Mouse (Mus musculus): Measurements from ENCODE around the gene Orai2. TPM values are rescaled to one million over a fixed set of nuclear protein-coding genes. Genes with fewer than 3 reads are reported as not detected.

Gene Orai2
- polyA plus RNA-seq, 1 experiment from 2014 or later, result 14.0 TPM

DNA sequence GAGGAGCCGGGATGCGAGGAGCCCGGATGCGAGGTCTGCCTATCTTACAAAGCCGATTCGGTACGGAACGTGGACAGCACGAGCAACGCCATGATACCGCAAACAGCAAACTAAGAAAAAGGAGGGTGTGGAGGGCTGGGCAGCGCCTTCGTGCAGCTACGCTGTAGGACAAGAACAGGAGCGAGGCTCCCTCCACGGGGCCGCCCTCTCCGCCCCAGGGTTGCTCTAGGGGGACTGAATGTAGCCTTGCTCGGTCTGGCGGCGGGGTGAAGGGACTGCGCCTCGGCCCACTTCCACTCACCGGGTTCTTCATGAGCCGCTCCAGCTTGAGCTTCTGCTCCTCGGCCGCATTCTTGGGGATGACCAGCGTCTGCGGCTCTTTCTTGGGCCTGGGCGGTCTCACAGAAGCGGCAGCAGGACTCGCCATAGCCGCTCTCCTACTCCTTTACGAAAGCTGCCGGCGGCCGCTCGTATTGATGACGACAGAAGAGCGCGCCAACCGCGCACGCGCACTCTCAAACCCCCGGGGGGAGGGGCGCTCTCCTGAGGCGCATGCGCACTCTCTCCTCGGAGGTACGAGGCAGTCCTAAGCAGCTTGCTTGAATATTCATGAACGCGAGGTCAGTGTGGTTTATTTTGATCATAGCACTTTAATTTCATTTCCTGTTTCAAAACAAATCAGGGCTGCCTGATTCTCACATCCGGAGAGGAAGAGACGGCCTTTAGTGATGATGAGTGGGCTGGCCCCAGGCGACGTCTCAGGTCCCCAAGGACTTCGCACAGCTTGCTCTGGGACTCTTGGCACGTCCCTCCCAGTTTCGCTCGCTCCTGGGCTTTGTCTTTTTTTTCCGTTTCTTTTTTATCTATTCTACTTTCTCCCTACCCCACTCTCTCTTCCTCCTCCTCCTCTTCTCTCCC is 28.2 kb upstream of the Orai2 start, which contains the start of gene Prkrip1:
Gene Prkrip1, minus strand, starts transcription at position 490 of the 918 bp plus-strand sequence.
- TF ChIP-seq EP300 (IDR thresholded peaks at IDR 0.05) (no peak), CTCF (IDR thresholded peaks at IDR 0.05) (no peak)
- H3K4me2 ChIP-seq (replicated peaks; ENCODE audit: low read depth, low read length), result peak within 1 kb of the TSS; percentile 82
- ATAC-seq (peak; percentile 92), DNase-seq (ENCODE audit: low spot score) (peak; percentile 97)
- peak within 1 kb of the TSS; percentile 85 for H3K27ac ChIP-seq (ENCODE audit: low read length)
- H3K4me3 ChIP-seq (ENCODE audit: low read depth, low read length), result peak within 1 kb of the TSS; percentile 92
- H3K9me3 ChIP-seq (ENCODE audit: low read length), result 0 out of 2 replicates have a peak, but pooled peaks cover 2% of the 10 kb centered on the region
- peaks cover 17% of the 10 kb centered on the region; the same call in 1 of the 2 replicates for H3K36me3 ChIP-seq (ENCODE audit: insufficient read depth, low read length)
- H3K27me3 ChIP-seq (replicated peaks; ENCODE audit: insufficient read depth, low read length), result no peaks in the 10 kb centered on the region
- no peaks in the 10 kb centered on the region for H3K4me1 ChIP-seq (ENCODE audit: insufficient read depth, low read depth, low read length)
- peak within 1 kb of the TSS; percentile 91 for H3K9ac ChIP-seq (replicated peaks; ENCODE audit: low read depth)
- under 1% methylated on average over 57 of the region's 62 CpGs for WGBS

DNA sequence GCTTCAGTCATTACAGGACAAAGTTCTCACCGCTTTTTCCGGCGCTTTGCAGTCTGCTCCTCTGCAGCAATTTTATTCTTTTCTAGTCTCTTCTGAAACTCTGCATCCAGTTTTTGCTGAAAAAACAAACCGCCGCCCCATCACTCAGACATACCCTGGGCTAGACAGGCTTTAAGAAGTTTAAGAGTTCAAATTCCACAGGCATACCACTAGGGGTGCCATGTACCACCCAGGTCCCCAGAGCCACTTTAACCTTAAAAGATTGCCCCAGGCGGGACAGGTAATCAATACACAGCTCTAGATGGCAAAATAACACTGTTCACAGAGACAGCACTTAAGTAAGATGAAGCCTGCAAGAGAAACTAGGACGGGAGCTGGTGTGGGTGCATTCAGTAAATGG is 21.4 kb upstream of the Orai2 start:
- H3K4me1 ChIP-seq (ENCODE audit: insufficient read depth, low read depth, low read length), result no peaks in the 10 kb centered on the region
- H3K27me3 ChIP-seq (replicated peaks; ENCODE audit: insufficient read depth, low read length), result no peaks in the 10 kb centered on the region
- H3K4me3 ChIP-seq (ENCODE audit: low read depth, low read length), result no peak overlapping the region
- ATAC-seq, result no peak
- H3K27ac ChIP-seq (ENCODE audit: low read length), result no peak overlapping the region
- WGBS, result 84% methylated on average over 7 of the region's 7 CpGs
- no peak for DNase-seq (ENCODE audit: low spot score)
- TF ChIP-seq EP300 (IDR thresholded peaks at IDR 0.05), result no peak
- no peak overlapping the region for H3K9ac ChIP-seq (replicated peaks; ENCODE audit: low read depth)
- H3K4me2 ChIP-seq (replicated peaks; ENCODE audit: low read depth, low read length), result no peak overlapping the region
- H3K9me3 ChIP-seq (ENCODE audit: low read length), result 0 out of 2 replicates have a peak, but pooled peaks cover 2% of the 10 kb centered on the region
- H3K36me3 ChIP-seq (ENCODE audit: insufficient read depth, low read length), result peaks cover 29% of the 10 kb centered on the region

DNA sequence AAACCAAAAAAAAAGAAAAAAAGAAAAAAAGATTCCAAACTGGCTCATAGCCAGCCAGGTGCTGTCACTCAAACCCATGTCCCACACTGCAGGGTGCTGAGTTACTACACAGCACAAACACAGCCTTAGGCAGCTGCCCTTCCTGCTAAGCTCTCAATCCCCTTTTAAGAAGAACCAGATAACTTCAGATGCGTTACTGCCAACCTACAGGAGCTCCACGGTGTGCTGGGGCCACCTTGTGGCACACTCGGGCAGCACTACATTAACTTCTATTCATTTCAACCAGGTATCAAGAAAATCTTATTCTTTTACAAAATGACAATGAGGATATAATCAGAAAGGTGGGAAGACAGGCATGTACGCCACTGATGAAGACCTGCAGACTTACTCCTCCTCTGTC is 16.2 kb upstream of the Orai2 start:
- Histone ChIP-seq H3K4me3 (ENCODE audit: low read depth, low read length) (no peak overlapping the region), H3K9ac (replicated peaks; ENCODE audit: low read depth) (no peak overlapping the region), H3K4me2 (replicated peaks; ENCODE audit: low read depth, low read length) (no peak overlapping the region), H3K36me3 (ENCODE audit: insufficient read depth, low read length) (peaks cover 4% of the 10 kb centered on the region; the same call in 1 of the 2 replicates), H3K27me3 (replicated peaks; ENCODE audit: insufficient read depth, low read length) (no peaks in the 10 kb centered on the region), H3K9me3 (ENCODE audit: low read length) (no peaks in the 10 kb centered on the region), H3K4me1 (ENCODE audit: insufficient read depth, low read depth, low read length) (no peaks in the 10 kb centered on the region), H3K27ac (ENCODE audit: low read length) (no peak overlapping the region)
- peak; percentile 87 for DNase-seq (ENCODE audit: low spot score)
- TF ChIP-seq EP300 (IDR thresholded peaks at IDR 0.05) (no peak), CTCF (IDR thresholded peaks at IDR 0.05) (peak; percentile 93)
- WGBS, result 37% methylated on average over 4 of the region's 4 CpGs
- ATAC-seq, result peak; percentile 80

DNA sequence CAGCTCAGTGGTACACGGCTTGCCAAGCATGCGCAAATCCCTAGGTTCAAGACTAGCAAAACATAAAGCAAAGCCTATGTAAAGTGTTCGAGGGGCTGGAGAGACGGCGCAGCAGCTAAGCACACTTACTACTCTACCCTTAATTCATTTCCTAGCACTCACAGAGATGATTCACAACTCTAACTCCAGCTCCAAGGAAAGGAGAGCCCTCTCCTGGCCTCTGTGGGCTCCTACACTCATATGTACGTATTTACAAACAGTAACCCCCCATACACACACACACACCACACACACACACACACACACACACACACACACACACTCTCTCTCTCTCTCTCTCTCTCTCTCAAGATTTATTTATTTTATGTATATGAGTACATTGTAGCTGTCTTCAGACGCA is 13.3 kb upstream of the Orai2 start:
- Histone ChIP-seq H3K4me3 (ENCODE audit: low read depth, low read length) (no peak overlapping the region), H3K9me3 (ENCODE audit: low read length) (no peaks in the 10 kb centered on the region), H3K27me3 (replicated peaks; ENCODE audit: insufficient read depth, low read length) (no peaks in the 10 kb centered on the region), H3K27ac (ENCODE audit: low read length) (no peak overlapping the region), H3K4me2 (replicated peaks; ENCODE audit: low read depth, low read length) (no peak overlapping the region), H3K4me1 (ENCODE audit: insufficient read depth, low read depth, low read length) (no peaks in the 10 kb centered on the region), H3K36me3 (ENCODE audit: insufficient read depth, low read length) (peaks cover 7% of the 10 kb centered on the region; the same call in 1 of the 2 replicates), H3K9ac (replicated peaks; ENCODE audit: low read depth) (no peak overlapping the region)
- TF ChIP-seq CTCF (IDR thresholded peaks at IDR 0.05) (peak; percentile 50), EP300 (IDR thresholded peaks at IDR 0.05) (no peak)
- no peak for DNase-seq (ENCODE audit: low spot score)
- WGBS, result 92% methylated on average over 7 of the region's 7 CpGs
- ATAC-seq, result no peak

DNA sequence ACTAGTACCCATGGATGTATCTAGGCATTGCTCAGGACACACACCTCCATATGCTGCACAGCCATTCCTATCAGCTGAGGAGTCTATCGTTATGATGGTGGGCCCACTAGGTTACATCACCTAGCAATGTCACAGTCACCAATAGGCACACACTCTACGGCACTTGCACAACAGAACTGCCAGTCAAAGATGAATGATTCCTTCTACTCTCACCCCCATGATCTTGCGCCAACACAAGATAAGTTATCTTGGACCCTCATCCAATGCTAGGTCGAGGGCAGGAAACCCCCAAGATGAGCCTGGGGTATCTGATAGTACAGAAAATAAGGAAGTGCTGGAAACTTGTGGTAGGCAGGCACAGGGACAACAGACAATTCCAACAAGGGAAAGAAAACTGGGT is 12.3 kb upstream of the Orai2 start:
- Histone ChIP-seq H3K9ac (replicated peaks; ENCODE audit: low read depth) (no peak overlapping the region), H3K4me3 (ENCODE audit: low read depth, low read length) (no peak overlapping the region), H3K4me2 (replicated peaks; ENCODE audit: low read depth, low read length) (no peak overlapping the region), H3K27ac (ENCODE audit: low read length) (no peak overlapping the region), H3K4me1 (ENCODE audit: insufficient read depth, low read depth, low read length) (no peaks in the 10 kb centered on the region), H3K27me3 (replicated peaks; ENCODE audit: insufficient read depth, low read length) (no peaks in the 10 kb centered on the region), H3K9me3 (ENCODE audit: low read length) (no peaks in the 10 kb centered on the region), H3K36me3 (ENCODE audit: insufficient read depth, low read length) (peaks cover 7% of the 10 kb centered on the region; the same call in 1 of the 2 replicates)
- no peak for ATAC-seq
- TF ChIP-seq CTCF (IDR thresholded peaks at IDR 0.05) (no peak), EP300 (IDR thresholded peaks at IDR 0.05) (no peak)
- DNase-seq (ENCODE audit: low spot score), result no peak
- WGBS, result 81% methylated on average over 4 of the region's 4 CpGs

DNA sequence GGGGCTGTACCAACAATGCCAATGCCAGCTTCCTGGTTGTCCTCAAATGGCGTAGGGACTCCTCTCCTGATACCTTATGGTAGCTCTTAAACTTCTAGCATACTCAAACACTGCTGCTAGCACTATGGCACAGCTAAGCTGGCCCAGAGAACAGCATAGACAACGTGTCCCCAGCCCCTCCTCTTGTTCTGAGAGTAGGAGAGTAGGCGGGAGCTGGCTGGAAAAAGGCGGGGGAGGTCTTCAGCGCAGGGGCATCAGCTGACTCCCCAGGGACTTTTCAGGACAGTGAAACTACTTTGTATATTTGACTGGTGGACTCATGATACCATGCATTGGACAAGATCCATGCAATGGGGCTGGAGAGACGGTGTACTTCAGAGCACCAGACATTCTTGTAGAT is 11.5 kb upstream of the Orai2 start:
- Histone ChIP-seq H3K9ac (replicated peaks; ENCODE audit: low read depth) (no peak overlapping the region), H3K4me1 (ENCODE audit: insufficient read depth, low read depth, low read length) (no peaks in the 10 kb centered on the region), H3K27ac (ENCODE audit: low read length) (no peak overlapping the region), H3K27me3 (replicated peaks; ENCODE audit: insufficient read depth, low read length) (no peaks in the 10 kb centered on the region), H3K4me2 (replicated peaks; ENCODE audit: low read depth, low read length) (no peak overlapping the region), H3K36me3 (ENCODE audit: insufficient read depth, low read length) (peaks cover 7% of the 10 kb centered on the region; the same call in 1 of the 2 replicates), H3K4me3 (ENCODE audit: low read depth, low read length) (no peak overlapping the region), H3K9me3 (ENCODE audit: low read length) (no peaks in the 10 kb centered on the region)
- TF ChIP-seq CTCF (IDR thresholded peaks at IDR 0.05), result no peak
- no peak for TF ChIP-seq EP300 (IDR thresholded peaks at IDR 0.05)
- DNase-seq (ENCODE audit: low spot score) (no peak), ATAC-seq (no peak)
- 80% methylated on average over 6 of the region's 6 CpGs for WGBS
